12 mouse cellular contexts compared by ENCODE assay signal in the genomic region with DNA sequence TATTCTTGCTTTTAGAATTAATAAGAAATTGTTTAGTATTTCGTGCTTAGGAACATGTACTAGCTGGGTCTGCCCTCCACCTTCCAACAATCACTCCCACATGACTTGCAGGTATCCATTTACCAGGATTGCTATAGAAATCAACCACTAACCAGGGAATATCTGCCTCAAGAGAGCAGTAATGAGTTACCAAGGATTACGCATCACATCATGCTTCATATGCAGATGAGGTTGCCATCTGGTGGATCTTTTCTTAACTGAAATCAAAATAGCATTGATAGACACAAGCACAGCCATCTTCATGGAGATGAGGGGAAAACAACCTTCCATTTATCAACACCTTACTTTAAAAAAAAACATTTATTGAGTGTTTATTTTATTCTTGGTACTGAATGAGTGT. TPM values are rescaled to one million over a fixed set of nuclear protein-coding genes. Genes with fewer than 3 reads are reported as not detected.
DNase-seq lines count a peak whose midpoint lies in the region; ATAC-seq and TF ChIP-seq lines count a peak whose summit lies in the region.
"Had no signal": no experiment of that assay in that cellular context is flagged by ENCODE, and none has a peak within 500 bp of the region (broad histone marks: within the 10 kb centered on the region; RNA-seq: fewer than 3 reads in every experiment).

No protein-coding gene starts in this region.

- H3K4me1 ChIP-seq in forebrain, embryonic 13.5 days: no peaks in the 10 kb centered on the region
- H3K4me1 ChIP-seq in forebrain, embryonic 11.5 days (replicated peaks; ENCODE audit: control insufficient read depth, insufficient read depth, low read length): no peaks in the 10 kb centered on the region
- no peaks in the 10 kb centered on the region; the same call in 1 of the 2 replicates for H3K4me1 ChIP-seq in liver, adult 2 months (ENCODE audit: control insufficient read depth, insufficient read depth, low read length)
- no peaks in the 10 kb centered on the region for H3K4me1 ChIP-seq in liver, embryonic 11.5 days (replicated peaks; ENCODE audit: control insufficient read depth, insufficient read depth, low read length)
- H3K4me1 ChIP-seq: heart, embryonic 12.5 days had no signal

- no peaks in the 10 kb centered on the region for H3K27me3 ChIP-seq in forebrain, embryonic 13.5 days
- no peaks in the 10 kb centered on the region for H3K27me3 ChIP-seq in forebrain, embryonic 11.5 days (ENCODE audit: control insufficient read depth, insufficient read depth, low read length)
- H3K27me3 ChIP-seq in liver, adult 2 months (ENCODE audit: control insufficient read depth, insufficient read depth, low read length): no peaks in the 10 kb centered on the region
- H3K27me3 ChIP-seq in liver, embryonic 11.5 days (replicated peaks; ENCODE audit: control insufficient read depth, insufficient read depth, low read length): no peaks in the 10 kb centered on the region
- H3K27me3 ChIP-seq: heart, embryonic 12.5 days had no signal

- no peaks in the 10 kb centered on the region for H3K36me3 ChIP-seq in forebrain, embryonic 13.5 days (ENCODE audit: poor library complexity, severe bottlenecking)
- no peaks in the 10 kb centered on the region for H3K36me3 ChIP-seq in forebrain, embryonic 11.5 days (ENCODE audit: control insufficient read depth, insufficient read depth, low read length)
- H3K36me3 ChIP-seq in liver, adult 2 months (ENCODE audit: control insufficient read depth, insufficient read depth, low read length): no peaks in the 10 kb centered on the region
- no peaks in the 10 kb centered on the region for H3K36me3 ChIP-seq in liver, embryonic 11.5 days (ENCODE audit: control insufficient read depth, insufficient read depth, low read length)
- H3K36me3 ChIP-seq: heart, embryonic 12.5 days had no signal

- WGBS in forebrain, embryonic 13.5 days: 68% methylated on average over 2 of the region's 2 CpGs
- WGBS in forebrain, embryonic 11.5 days: 84% methylated on average over 2 of the region's 2 CpGs
- WGBS in liver, adult 2 months: 62% methylated on average over 2 of the region's 2 CpGs
- 73% methylated on average over 2 of the region's 2 CpGs for WGBS in liver, embryonic 11.5 days

- H3K4me2 ChIP-seq in forebrain, embryonic 13.5 days: no peak overlapping the region
- no peak overlapping the region for H3K4me2 ChIP-seq in forebrain, embryonic 11.5 days (ENCODE audit: low read depth, low read length, severe bottlenecking)
- H3K4me2 ChIP-seq in liver, embryonic 11.5 days: no peak overlapping the region
- H3K4me2 ChIP-seq: heart, embryonic 12.5 days; midbrain, embryonic 11.5 days had no signal

- ATAC-seq in forebrain, embryonic 13.5 days: peak; percentile 50; the same call in 1 of the 2 replicates
- no peak for ATAC-seq in forebrain, embryonic 11.5 days (replicated peaks; ENCODE audit: low FRiP score)
- ATAC-seq in liver, embryonic 11.5 days (replicated peaks; ENCODE audit: low FRiP score): no peak
- ATAC-seq: intestine, embryonic 16.5 days had no signal

- TF ChIP-seq CTCF in liver, adult 2 months (IDR thresholded peaks at IDR 0.05; ENCODE audit: low read depth, low read length): no peak

- no peaks in the 10 kb centered on the region for H3K79me2 ChIP-seq in liver, adult 2 months (ENCODE audit: control insufficient read depth, insufficient read depth, low read length)

- no peaks in the 10 kb centered on the region for H3K9me3 ChIP-seq in forebrain, embryonic 13.5 days (replicated peaks)
- H3K9me3 ChIP-seq in forebrain, embryonic 11.5 days (ENCODE audit: control insufficient read depth, low read length): no peaks in the 10 kb centered on the region
- no peaks in the 10 kb centered on the region for H3K9me3 ChIP-seq in liver, embryonic 11.5 days (ENCODE audit: control insufficient read depth, low read length)

- no peak overlapping the region for H3K9ac ChIP-seq in forebrain, embryonic 13.5 days
- H3K9ac ChIP-seq in forebrain, embryonic 11.5 days (ENCODE audit: low read length): no peak overlapping the region
- no peak overlapping the region for H3K9ac ChIP-seq in liver, adult 2 months (ENCODE audit: low read depth, low read length)
- no peak overlapping the region for H3K9ac ChIP-seq in liver, embryonic 11.5 days (ENCODE audit: low read depth, low read length)
- H3K9ac ChIP-seq: heart, embryonic 12.5 days; liver, embryonic 14.5 days had no signal

- no peak for DNase-seq in forebrain, embryonic 11.5 days (ENCODE audit: low spot score)
- DNase-seq in kidney, adult 9 months: peak; percentile 16
- DNase-seq in kidney, adult 11 months: no peak
- DNase-seq in liver, adult 2 months (ENCODE audit: extremely low read depth, low read depth, low spot score): peak; percentile 29
- DNase-seq in liver, embryonic 11.5 days (ENCODE audit: low spot score): no peak
- peak; percentile 36 for DNase-seq in NIH3T3 (ENCODE audit: low read depth)
- DNase-seq in right cerebral cortex, postnatal 4 days: no peak

- H3K4me3 ChIP-seq in forebrain, embryonic 13.5 days: no peak overlapping the region
- H3K4me3 ChIP-seq in forebrain, embryonic 11.5 days (ENCODE audit: low read depth, low read length): no peak overlapping the region
- no peak overlapping the region for H3K4me3 ChIP-seq in liver, adult 2 months (ENCODE audit: insufficient read depth, low read depth, low read length)
- no peak overlapping the region for H3K4me3 ChIP-seq in liver, embryonic 11.5 days (ENCODE audit: low read depth, low read length)
- H3K4me3 ChIP-seq: heart, embryonic 12.5 days had no signal

- no peak overlapping the region for H3K27ac ChIP-seq in forebrain, embryonic 13.5 days
- no peak overlapping the region for H3K27ac ChIP-seq in forebrain, embryonic 11.5 days (ENCODE audit: low read depth, low read length)
- H3K27ac ChIP-seq in liver, adult 2 months (replicated peaks; ENCODE audit: insufficient read depth, low read depth, low read length): no peak overlapping the region
- no peak overlapping the region for H3K27ac ChIP-seq in liver, embryonic 11.5 days (ENCODE audit: low read depth, low read length)
- H3K27ac ChIP-seq: liver, embryonic 14.5 days had no signal

- no peak for TF ChIP-seq POLR2A in liver, adult 2 months (IDR thresholded peaks at IDR 0.05; ENCODE audit: extremely low read depth, insufficient read depth, low read length)

RNA-seq across cellular contexts. Expression of a gene that starts 16.1 kb away (rescaled TPM):
- polyA plus RNA-seq in forebrain, embryonic 13.5 days (2015; fragmentation: Nextera tagmentation; extraction: Ambion mirVana): 18.6 and 20.6 TPM in 2 replicates
- 27.8 and 32.7 TPM in 2 replicates for polyA plus RNA-seq in forebrain, embryonic 11.5 days (2014; fragmentation: Nextera tagmentation; extraction: Ambion mirVana)
- 6.4 and 7.1 TPM in 2 replicates for total RNA-seq in liver, adult 2 months (2014; rRNA removed)
- 4.9 and 6.1 TPM in 2 replicates for polyA plus RNA-seq in liver, adult 2 months (2012; rRNA removed)
- polyA plus RNA-seq in liver, embryonic 11.5 days (2014; fragmentation: Nextera tagmentation; extraction: Ambion mirVana): 21.8 and 24.0 TPM in 2 replicates

Comparison
In these comparisons a context has a peak if more than half of its experiments do, and no peak if none do; other contexts are left out.
1. DNase-seq: peak in kidney, adult 9 months (single experiment), liver, adult 2 months (single experiment) and NIH3T3 (single experiment); none in forebrain, embryonic 11.5 days (single experiment), kidney, adult 11 months (single experiment), liver, embryonic 11.5 days (single experiment) and right cerebral cortex, postnatal 4 days (single experiment).